Mouse (Mus musculus): Measurements from ENCODE around the gene Fbxl17. TPM values are rescaled to one million over a fixed set of nuclear protein-coding genes. Genes with fewer than 3 reads are reported as not detected.

Fbxl17 gene
- polyA plus RNA-seq, 1 experiment from 2014 or later, result 5.2 TPM

GRCm38 (mm10) chr17:63322846-63323245, 177.0 kb downstream of the Fbxl17 start:
- H3K4me1 ChIP-seq (ENCODE audit: insufficient read depth, low read length), result peaks cover 10% of the 10 kb centered on the region; the same call in 1 of the 2 replicates

GRCm38 (mm10) chr17:63321290-63321689, 178.5 kb downstream of the Fbxl17 start:
- H3K36me3 ChIP-seq (ENCODE audit: insufficient read depth, low read length), result no peaks in the 10 kb centered on the region
- H3K4me1 ChIP-seq (ENCODE audit: insufficient read depth, low read length), result peaks cover 15% of the 10 kb centered on the region; the same call in 1 of the 2 replicates
- H3K4me3 ChIP-seq (ENCODE audit: low read length), result no peak overlapping the region
- 30% methylated on average over 5 of the region's 5 CpGs for WGBS
- no peak overlapping the region for H3K27ac ChIP-seq (ENCODE audit: low read length)
- no peak overlapping the region for H3K9ac ChIP-seq (replicated peaks; ENCODE audit: low read length)
- no peaks in the 10 kb centered on the region for H3K27me3 ChIP-seq (ENCODE audit: insufficient read depth, low read length)
- no peak for ATAC-seq (ENCODE audit: low FRiP score, low TSS enrichment)
- no peak overlapping the region for H3K4me2 ChIP-seq (replicated peaks; ENCODE audit: low read depth, low read length)
- H3K9me3 ChIP-seq (ENCODE audit: low read length), result no peaks in the 10 kb centered on the region

More at GRCm38 (mm10) chr17:63322846-63323245, 177.0 kb downstream of the Fbxl17 start:
- ATAC-seq (ENCODE audit: low FRiP score, low TSS enrichment), result no peak
- H3K36me3 ChIP-seq (ENCODE audit: insufficient read depth, low read length), result no peaks in the 10 kb centered on the region
- no peak overlapping the region for H3K27ac ChIP-seq (ENCODE audit: low read length)
- WGBS, result 80% methylated on average over 7 of the region's 7 CpGs
- H3K9me3 ChIP-seq (ENCODE audit: low read length), result no peaks in the 10 kb centered on the region
- no peak overlapping the region for H3K9ac ChIP-seq (replicated peaks; ENCODE audit: low read length)
- no peak overlapping the region for H3K4me2 ChIP-seq (replicated peaks; ENCODE audit: low read depth, low read length)
- no peaks in the 10 kb centered on the region for H3K27me3 ChIP-seq (ENCODE audit: insufficient read depth, low read length)
- no peak overlapping the region for H3K4me3 ChIP-seq (ENCODE audit: low read length)

GRCm38 (mm10) chr17:63317518-63317917, 182.3 kb downstream of the Fbxl17 start:
- H3K9ac ChIP-seq (replicated peaks; ENCODE audit: low read length), result no peak overlapping the region
- H3K27ac ChIP-seq (ENCODE audit: low read length), result no peak overlapping the region
- peaks cover 15% of the 10 kb centered on the region; the same call in 1 of the 2 replicates for H3K4me1 ChIP-seq (ENCODE audit: insufficient read depth, low read length)
- no peaks in the 10 kb centered on the region for H3K36me3 ChIP-seq (ENCODE audit: insufficient read depth, low read length)
- H3K4me3 ChIP-seq (ENCODE audit: low read length), result no peak overlapping the region
- WGBS, result 49% methylated on average over 7 of the region's 7 CpGs
- no peaks in the 10 kb centered on the region for H3K27me3 ChIP-seq (ENCODE audit: insufficient read depth, low read length)
- no peak overlapping the region; the same call in 1 of the 2 replicates for H3K4me2 ChIP-seq (replicated peaks; ENCODE audit: low read depth, low read length)
- no peak for ATAC-seq (ENCODE audit: low FRiP score, low TSS enrichment)
- no peaks in the 10 kb centered on the region; the same call in 1 of the 2 replicates for H3K9me3 ChIP-seq (ENCODE audit: low read length)

- no peak overlapping the region for H3K27ac ChIP-seq (ENCODE audit: low read length)
- 77% methylated on average over 12 of the region's 12 CpGs for WGBS
- ATAC-seq (ENCODE audit: low FRiP score, low TSS enrichment), result no peak
Observed at GRCm38 (mm10) chr17:63315646-63316480, 184.0 kb downstream of the Fbxl17 start.

GRCm38 (mm10) chr17:63312804-63313203, 187.0 kb downstream of the Fbxl17 start:
- no peak overlapping the region for H3K9ac ChIP-seq (replicated peaks; ENCODE audit: low read length)
- H3K27me3 ChIP-seq (ENCODE audit: insufficient read depth, low read length), result no peaks in the 10 kb centered on the region
- no peaks in the 10 kb centered on the region; the same call in 1 of the 2 replicates for H3K9me3 ChIP-seq (ENCODE audit: low read length)
- ATAC-seq (ENCODE audit: low FRiP score, low TSS enrichment), result no peak
- H3K4me3 ChIP-seq (ENCODE audit: low read length), result no peak overlapping the region
- H3K27ac ChIP-seq (ENCODE audit: low read length), result no peak overlapping the region
- no peak overlapping the region for H3K4me2 ChIP-seq (replicated peaks; ENCODE audit: low read depth, low read length)
- no peaks in the 10 kb centered on the region for H3K36me3 ChIP-seq (ENCODE audit: insufficient read depth, low read length)
- WGBS, result 89% methylated on average over 3 of the region's 3 CpGs
- peaks cover 7% of the 10 kb centered on the region; the same call in 1 of the 2 replicates for H3K4me1 ChIP-seq (ENCODE audit: insufficient read depth, low read length)

More at GRCm38 (mm10) chr17:63315646-63316480, 184.0 kb downstream of the Fbxl17 start:
- H3K4me1 ChIP-seq (ENCODE audit: insufficient read depth, low read length), result peaks cover 11% of the 10 kb centered on the region; the same call in 1 of the 2 replicates
- no peak overlapping the region for H3K9ac ChIP-seq (replicated peaks; ENCODE audit: low read length)
- no peaks in the 10 kb centered on the region for H3K27me3 ChIP-seq (ENCODE audit: insufficient read depth, low read length)
- H3K9me3 ChIP-seq (ENCODE audit: low read length), result no peaks in the 10 kb centered on the region; the same call in 1 of the 2 replicates
- H3K36me3 ChIP-seq (ENCODE audit: insufficient read depth, low read length), result no peaks in the 10 kb centered on the region
- no peak overlapping the region for H3K4me3 ChIP-seq (ENCODE audit: low read length)
- H3K4me2 ChIP-seq (replicated peaks; ENCODE audit: low read depth, low read length), result no peak overlapping the region

GRCm38 (mm10) chr17:63312330-63312729, 187.5 kb downstream of the Fbxl17 start:
- no peaks in the 10 kb centered on the region for H3K36me3 ChIP-seq (ENCODE audit: insufficient read depth, low read length)
- peak; percentile 46; the same call in 1 of the 2 replicates for ATAC-seq (ENCODE audit: low FRiP score, low TSS enrichment)
- H3K4me1 ChIP-seq (ENCODE audit: insufficient read depth, low read length), result 0 out of 2 replicates have a peak, but pooled peaks cover 3% of the 10 kb centered on the region
- no peak overlapping the region for H3K9ac ChIP-seq (replicated peaks; ENCODE audit: low read length)
- H3K27ac ChIP-seq (ENCODE audit: low read length), result no peak overlapping the region
- no peaks in the 10 kb centered on the region; the same call in 1 of the 2 replicates for H3K9me3 ChIP-seq (ENCODE audit: low read length)
- no peaks in the 10 kb centered on the region for H3K27me3 ChIP-seq (ENCODE audit: insufficient read depth, low read length)
- H3K4me3 ChIP-seq (ENCODE audit: low read length), result no peak overlapping the region
- H3K4me2 ChIP-seq (replicated peaks; ENCODE audit: low read depth, low read length), result no peak overlapping the region
- 91% methylated on average over 10 of the region's 10 CpGs for WGBS

GRCm38 (mm10) chr17:63311613-63312012, 188.2 kb downstream of the Fbxl17 start:
- H3K4me3 ChIP-seq (ENCODE audit: low read length), result no peak overlapping the region
- no peak overlapping the region for H3K4me2 ChIP-seq (replicated peaks; ENCODE audit: low read depth, low read length)

GRCm38 (mm10) chr17:63310021-63310420, 189.8 kb downstream of the Fbxl17 start:
- Histone ChIP-seq H3K9ac (replicated peaks; ENCODE audit: low read length) (no peak overlapping the region), H3K27ac (ENCODE audit: low read length) (no peak overlapping the region), H3K27me3 (ENCODE audit: insufficient read depth, low read length) (no peaks in the 10 kb centered on the region), H3K4me2 (replicated peaks; ENCODE audit: low read depth, low read length) (no peak overlapping the region), H3K4me3 (ENCODE audit: low read length) (no peak overlapping the region), H3K9me3 (ENCODE audit: low read length) (no peaks in the 10 kb centered on the region; the same call in 1 of the 2 replicates), H3K4me1 (ENCODE audit: insufficient read depth, low read length) (0 out of 2 replicates have a peak, but pooled peaks cover 3% of the 10 kb centered on the region), H3K36me3 (ENCODE audit: insufficient read depth, low read length) (no peaks in the 10 kb centered on the region)
- 51% methylated on average over 3 of the region's 3 CpGs for WGBS
- no peak for ATAC-seq (ENCODE audit: low FRiP score, low TSS enrichment)

More at GRCm38 (mm10) chr17:63311613-63312012, 188.2 kb downstream of the Fbxl17 start:
- ATAC-seq (ENCODE audit: low FRiP score, low TSS enrichment), result peak; percentile 54; the same call in 1 of the 2 replicates
- 55% methylated on average over 3 of the region's 3 CpGs for WGBS
- Histone ChIP-seq H3K4me1 (ENCODE audit: insufficient read depth, low read length) (0 out of 2 replicates have a peak, but pooled peaks cover 3% of the 10 kb centered on the region), H3K27me3 (ENCODE audit: insufficient read depth, low read length) (no peaks in the 10 kb centered on the region), H3K9me3 (ENCODE audit: low read length) (no peaks in the 10 kb centered on the region; the same call in 1 of the 2 replicates), H3K27ac (ENCODE audit: low read length) (no peak overlapping the region), H3K9ac (replicated peaks; ENCODE audit: low read length) (no peak overlapping the region), H3K36me3 (ENCODE audit: insufficient read depth, low read length) (no peaks in the 10 kb centered on the region)

- WGBS, result 42% methylated on average over 4 of the region's 4 CpGs
- H3K4me3 ChIP-seq (ENCODE audit: low read length), result no peak overlapping the region
- ATAC-seq (ENCODE audit: low FRiP score, low TSS enrichment), result no peak
Observed at GRCm38 (mm10) chr17:63303862-63304261, 196.0 kb downstream of the Fbxl17 start.

More at GRCm38 (mm10) chr17:63303862-63304261, 196.0 kb downstream of the Fbxl17 start:
- no peak overlapping the region for H3K27ac ChIP-seq (ENCODE audit: low read length)
- no peak overlapping the region for H3K4me2 ChIP-seq (replicated peaks; ENCODE audit: low read depth, low read length)
- H3K36me3 ChIP-seq (ENCODE audit: insufficient read depth, low read length), result no peaks in the 10 kb centered on the region
- 0 out of 2 replicates have a peak, but pooled peaks cover 3% of the 10 kb centered on the region for H3K4me1 ChIP-seq (ENCODE audit: insufficient read depth, low read length)
- H3K9ac ChIP-seq (replicated peaks; ENCODE audit: low read length), result no peak overlapping the region
- no peaks in the 10 kb centered on the region for H3K27me3 ChIP-seq (ENCODE audit: insufficient read depth, low read length)
- H3K9me3 ChIP-seq (ENCODE audit: low read length), result no peaks in the 10 kb centered on the region

Data from kidney, embryonic 16.5 days (tissue).